Mouse (Mus musculus): ENCODE data around the gene Dcst2. TPM values are rescaled to one million over a fixed set of nuclear protein-coding genes. Genes with fewer than 3 reads are reported as not detected.

Gene Dcst2
- not detected in 2 replicates for polyA plus RNA-seq (2014; fragmentation: Nextera tagmentation; extraction: Ambion mirVana)

DNA sequence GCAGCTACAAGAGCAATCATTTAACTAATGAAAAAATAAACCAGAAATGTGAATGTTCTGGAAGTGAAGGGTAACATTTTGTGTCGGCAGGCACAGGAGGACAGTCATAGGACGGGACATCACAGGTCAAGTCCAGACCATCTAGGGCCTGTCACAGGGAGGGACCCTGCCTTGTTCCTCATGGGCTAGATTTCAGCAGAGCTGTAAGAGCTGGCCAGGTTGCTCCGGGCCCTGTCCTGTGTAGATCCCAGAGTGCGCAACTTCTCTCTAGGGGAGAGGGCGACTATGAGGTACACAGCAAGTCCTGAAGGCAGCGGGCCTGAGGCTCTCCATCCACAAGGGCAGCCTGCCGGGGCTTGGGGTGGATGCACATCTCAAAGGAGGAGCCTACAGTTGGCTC, at the start of gene Dcst2:
Dcst2 (plus strand) TSS at position 301 of the 400 bp plus-strand sequence.
- H3K9me3 ChIP-seq (ENCODE audit: control insufficient read depth, low read length), result no peaks in the 10 kb centered on the region
- 81% methylated on average over 6 of the region's 7 CpGs for WGBS
- H3K4me3 ChIP-seq (ENCODE audit: low read depth, low read length), result no peak within 1 kb of the TSS
- H3K36me3 ChIP-seq (ENCODE audit: control insufficient read depth, insufficient read depth, low read length), result no peaks in the 10 kb centered on the region
- no peak within 1 kb of the TSS for H3K9ac ChIP-seq (ENCODE audit: low read depth, low read length)
- no peaks in the 10 kb centered on the region for H3K27me3 ChIP-seq (replicated peaks; ENCODE audit: control insufficient read depth, insufficient read depth, low read length)
- H3K27ac ChIP-seq (replicated peaks; ENCODE audit: low read depth, low read length), result no peak within 1 kb of the TSS
- DNase-seq (ENCODE audit: low spot score), result no peak
- H3K4me2 ChIP-seq (ENCODE audit: low read depth, low read length), result no peak within 1 kb of the TSS
- no peak for ATAC-seq (ENCODE audit: low read depth)
- H3K4me1 ChIP-seq (ENCODE audit: control insufficient read depth, insufficient read depth, low read length), result no peaks in the 10 kb centered on the region

DNA sequence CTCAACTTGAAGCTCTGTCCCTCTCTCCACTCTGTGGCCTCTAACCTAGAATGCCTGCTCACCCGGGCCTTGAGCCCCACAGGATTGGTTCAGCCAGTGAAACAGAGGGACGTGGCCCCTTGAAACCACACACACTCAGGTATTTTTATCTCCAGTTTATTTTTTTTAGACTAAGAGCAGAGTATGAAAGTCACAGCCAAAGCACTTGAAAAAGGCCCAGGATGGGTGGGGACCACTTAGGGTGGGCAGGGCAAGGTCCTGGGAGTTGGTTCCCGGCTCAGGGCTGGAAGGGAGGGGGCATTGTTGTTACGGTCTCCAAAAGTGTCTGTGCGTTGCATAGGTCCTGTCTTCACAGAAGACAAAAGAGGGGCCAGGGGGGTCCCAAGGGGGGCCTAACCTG, 47.4 kb upstream of the Dcst2 start:
- H3K4me1 ChIP-seq (ENCODE audit: control insufficient read depth, insufficient read depth, low read length), result peaks cover 30% of the 10 kb centered on the region
- 61% methylated on average over 5 of the region's 5 CpGs for WGBS
- H3K36me3 ChIP-seq (ENCODE audit: control insufficient read depth, insufficient read depth, low read length), result no peaks in the 10 kb centered on the region
- ATAC-seq (ENCODE audit: low read depth), result no peak
- no peak for DNase-seq (ENCODE audit: low spot score)
- peaks cover 13% of the 10 kb centered on the region for H3K27me3 ChIP-seq (replicated peaks; ENCODE audit: control insufficient read depth, insufficient read depth, low read length)
- no peak overlapping the region for H3K4me3 ChIP-seq (ENCODE audit: low read depth, low read length)
- no peak overlapping the region for H3K27ac ChIP-seq (replicated peaks; ENCODE audit: low read depth, low read length)
- no peak overlapping the region for H3K9ac ChIP-seq (ENCODE audit: low read depth, low read length)
- no peaks in the 10 kb centered on the region for H3K9me3 ChIP-seq (ENCODE audit: control insufficient read depth, low read length)
- no peak overlapping the region for H3K4me2 ChIP-seq (ENCODE audit: low read depth, low read length)

DNA sequence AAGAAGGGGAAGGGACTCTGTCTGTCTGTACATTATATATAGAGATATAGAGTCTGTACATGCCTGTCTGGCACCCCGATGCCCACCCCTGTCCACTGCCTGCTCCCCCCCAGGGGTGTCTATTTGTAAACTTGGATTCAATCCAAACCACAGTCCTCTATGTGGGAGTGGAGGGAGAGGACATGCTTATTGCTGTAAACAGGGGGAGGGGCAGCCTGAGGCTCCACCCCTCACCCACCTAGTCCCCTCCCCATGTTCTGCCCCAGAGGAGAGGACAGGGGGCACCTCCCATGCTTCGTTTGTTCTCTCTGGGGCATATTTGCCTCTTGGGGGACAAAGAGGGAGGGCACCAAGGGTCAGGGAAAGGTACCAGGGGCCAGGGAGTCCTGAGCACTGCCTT, 47.0 kb upstream of the Dcst2 start:
- no peak overlapping the region for H3K27ac ChIP-seq (replicated peaks; ENCODE audit: low read depth, low read length)
- H3K4me3 ChIP-seq (ENCODE audit: low read depth, low read length), result no peak overlapping the region
- DNase-seq (ENCODE audit: low spot score) (no peak), ATAC-seq (ENCODE audit: low read depth) (no peak)
- H3K9ac ChIP-seq (ENCODE audit: low read depth, low read length), result 0 out of 2 replicates have a peak overlapping the region, but pooled peaks have one; percentile 50
- peaks cover 13% of the 10 kb centered on the region for H3K27me3 ChIP-seq (replicated peaks; ENCODE audit: control insufficient read depth, insufficient read depth, low read length)
- WGBS, result 100% methylated on average over 1 of the region's 2 CpGs
- peaks cover 34% of the 10 kb centered on the region for H3K4me1 ChIP-seq (ENCODE audit: control insufficient read depth, insufficient read depth, low read length)
- H3K4me2 ChIP-seq (ENCODE audit: low read depth, low read length), result peak overlapping the region; percentile 57; the same call in 1 of the 2 replicates
- H3K36me3 ChIP-seq (ENCODE audit: control insufficient read depth, insufficient read depth, low read length), result no peaks in the 10 kb centered on the region
- H3K9me3 ChIP-seq (ENCODE audit: control insufficient read depth, low read length), result no peaks in the 10 kb centered on the region

DNA sequence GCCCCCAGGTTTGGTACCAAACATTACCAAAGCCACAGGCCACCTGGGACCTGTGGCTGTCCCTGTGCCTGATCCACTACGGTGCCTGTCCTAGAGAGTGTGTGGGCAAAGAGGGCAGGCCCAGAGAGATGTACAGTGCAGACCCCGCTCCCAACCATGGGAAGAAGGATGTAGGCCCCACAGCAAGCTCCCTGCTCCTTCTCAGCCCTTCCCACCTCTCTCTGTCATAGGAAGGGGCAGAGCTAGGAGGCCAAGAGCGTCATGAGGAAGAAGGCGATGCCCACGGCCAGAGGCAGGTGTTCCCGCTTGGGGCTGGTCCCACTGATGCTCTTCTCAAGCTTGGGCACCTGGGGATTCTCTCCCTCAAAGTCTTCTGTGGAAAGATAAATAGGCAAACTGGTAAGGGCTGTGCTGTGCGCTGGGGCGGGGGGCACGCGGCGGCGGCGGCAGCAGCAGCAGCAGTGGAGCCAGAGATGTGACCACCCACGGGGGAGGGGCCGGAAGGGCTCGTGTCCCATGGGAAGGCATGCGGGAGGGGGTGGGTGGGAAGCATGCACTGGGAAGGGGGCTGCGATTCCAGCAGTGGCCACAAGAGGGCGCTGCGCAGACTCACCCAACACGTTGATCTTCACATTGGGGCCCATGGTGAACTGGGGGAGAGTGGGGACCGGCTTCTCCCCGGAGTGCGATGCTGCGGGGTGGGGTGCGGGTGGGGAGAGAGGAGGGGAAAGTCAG, 46.4 kb upstream of the Dcst2 start:
- 10% methylated on average over 12 of the region's 26 CpGs for WGBS
- ATAC-seq (ENCODE audit: low read depth), result no peak

DNA sequence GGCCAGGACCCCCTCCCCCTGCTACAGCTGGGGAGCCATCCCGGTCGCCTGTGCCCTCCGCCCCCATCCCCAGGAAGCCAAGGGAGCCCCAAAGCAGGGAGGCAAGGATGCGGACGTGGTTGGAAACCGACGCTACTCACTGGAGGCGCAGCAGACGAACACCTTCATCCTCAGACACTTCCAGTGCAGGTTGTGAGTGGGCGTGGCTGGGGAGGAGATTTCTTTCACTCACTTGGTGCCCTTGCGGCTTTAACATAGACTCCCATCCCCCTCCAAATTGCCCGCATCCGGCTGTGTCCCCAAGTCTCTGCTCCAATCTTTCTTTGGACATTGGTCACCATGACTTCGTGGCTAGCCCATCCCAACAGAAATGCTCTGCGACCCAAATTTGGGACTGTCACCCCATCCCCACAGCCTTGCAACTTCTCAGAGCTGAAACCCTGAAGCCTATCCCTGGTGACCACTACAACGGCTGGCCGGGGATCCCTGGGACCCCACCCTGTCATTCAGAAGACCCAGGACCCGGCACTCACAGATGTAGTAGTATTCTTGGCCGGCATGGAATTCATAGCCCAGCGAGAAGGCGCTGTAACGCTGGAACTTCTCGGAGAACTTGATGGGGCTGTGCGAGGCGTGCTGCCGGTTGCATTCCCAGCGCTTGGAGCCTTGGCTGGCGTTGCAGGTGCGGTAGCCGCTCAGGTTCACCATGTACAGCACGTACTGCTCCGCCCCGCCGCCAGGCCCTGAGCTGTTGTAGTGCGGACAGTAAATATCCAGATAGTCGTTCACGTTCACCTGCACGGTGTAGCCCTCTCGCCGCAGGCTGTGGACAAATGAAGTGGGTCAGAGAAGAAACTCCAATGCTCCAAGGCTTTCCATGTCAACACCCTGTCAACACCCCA, 45.6 kb upstream of the Dcst2 start:
- no peak overlapping the region for H3K9ac ChIP-seq (ENCODE audit: low read depth, low read length)
- peak overlapping the region; percentile 57 for H3K4me2 ChIP-seq (ENCODE audit: low read depth, low read length)
- H3K27ac ChIP-seq (replicated peaks; ENCODE audit: low read depth, low read length), result no peak overlapping the region
- ATAC-seq (ENCODE audit: low read depth) (no peak), DNase-seq (ENCODE audit: low spot score) (no peak)
- no peaks in the 10 kb centered on the region for H3K36me3 ChIP-seq (ENCODE audit: control insufficient read depth, insufficient read depth, low read length)
- H3K4me3 ChIP-seq (ENCODE audit: low read depth, low read length), result peak overlapping the region; percentile 27
- WGBS, result 8% methylated on average over 29 of the region's 40 CpGs
- peaks cover 24% of the 10 kb centered on the region for H3K27me3 ChIP-seq (replicated peaks; ENCODE audit: control insufficient read depth, insufficient read depth, low read length)
- no peaks in the 10 kb centered on the region for H3K9me3 ChIP-seq (ENCODE audit: control insufficient read depth, low read length)
- H3K4me1 ChIP-seq (ENCODE audit: control insufficient read depth, insufficient read depth, low read length), result peaks cover 46% of the 10 kb centered on the region

More for the DNA sequence above, 46.4 kb upstream of the Dcst2 start:
- peak; percentile 79 for DNase-seq (ENCODE audit: low spot score)
- peaks cover 40% of the 10 kb centered on the region for H3K4me1 ChIP-seq (ENCODE audit: control insufficient read depth, insufficient read depth, low read length)
- H3K4me2 ChIP-seq (ENCODE audit: low read depth, low read length), result peak overlapping the region; percentile 57
- no peak overlapping the region for H3K27ac ChIP-seq (replicated peaks; ENCODE audit: low read depth, low read length)
- H3K36me3 ChIP-seq (ENCODE audit: control insufficient read depth, insufficient read depth, low read length), result no peaks in the 10 kb centered on the region
- H3K9ac ChIP-seq (ENCODE audit: low read depth, low read length), result peak overlapping the region; percentile 50
- no peaks in the 10 kb centered on the region for H3K9me3 ChIP-seq (ENCODE audit: control insufficient read depth, low read length)
- peak overlapping the region; percentile 27 for H3K4me3 ChIP-seq (ENCODE audit: low read depth, low read length)
- peaks cover 17% of the 10 kb centered on the region for H3K27me3 ChIP-seq (replicated peaks; ENCODE audit: control insufficient read depth, insufficient read depth, low read length)

DNA sequence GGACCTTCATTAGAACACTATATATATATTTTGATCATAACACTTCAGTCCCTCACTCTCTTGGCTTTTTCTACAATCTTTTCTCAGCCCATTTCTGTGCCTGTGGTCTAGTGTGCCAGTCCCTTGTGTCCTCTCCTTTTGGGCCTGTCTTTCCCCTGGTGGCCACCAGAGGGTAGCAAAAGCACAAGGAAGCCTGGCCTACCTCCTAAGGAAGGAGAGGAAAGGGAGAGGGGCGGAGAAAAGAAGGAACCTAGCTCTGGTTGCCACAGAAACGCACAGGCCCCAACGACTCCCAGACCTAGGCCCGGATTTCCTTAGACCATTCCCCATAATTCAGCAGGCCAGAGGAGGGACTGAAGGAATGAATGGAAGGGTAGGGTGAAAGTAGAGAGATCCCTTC, 44.9 kb upstream of the Dcst2 start:
- H3K4me3 ChIP-seq (ENCODE audit: low read depth, low read length), result no peak overlapping the region
- ATAC-seq (ENCODE audit: low read depth), result peak; percentile 45
- no peak overlapping the region for H3K27ac ChIP-seq (replicated peaks; ENCODE audit: low read depth, low read length)
- peak; percentile 94 for DNase-seq (ENCODE audit: low spot score)
- H3K9me3 ChIP-seq (ENCODE audit: control insufficient read depth, low read length), result no peaks in the 10 kb centered on the region
- H3K4me2 ChIP-seq (ENCODE audit: low read depth, low read length), result peak overlapping the region; percentile 57; the same call in 1 of the 2 replicates
- H3K36me3 ChIP-seq (ENCODE audit: control insufficient read depth, insufficient read depth, low read length), result no peaks in the 10 kb centered on the region
- H3K9ac ChIP-seq (ENCODE audit: low read depth, low read length), result no peak overlapping the region
- H3K27me3 ChIP-seq (replicated peaks; ENCODE audit: control insufficient read depth, insufficient read depth, low read length), result peaks cover 31% of the 10 kb centered on the region
- WGBS, result 6% methylated on average over 4 of the region's 4 CpGs
- H3K4me1 ChIP-seq (ENCODE audit: control insufficient read depth, insufficient read depth, low read length), result peaks cover 51% of the 10 kb centered on the region

DNA sequence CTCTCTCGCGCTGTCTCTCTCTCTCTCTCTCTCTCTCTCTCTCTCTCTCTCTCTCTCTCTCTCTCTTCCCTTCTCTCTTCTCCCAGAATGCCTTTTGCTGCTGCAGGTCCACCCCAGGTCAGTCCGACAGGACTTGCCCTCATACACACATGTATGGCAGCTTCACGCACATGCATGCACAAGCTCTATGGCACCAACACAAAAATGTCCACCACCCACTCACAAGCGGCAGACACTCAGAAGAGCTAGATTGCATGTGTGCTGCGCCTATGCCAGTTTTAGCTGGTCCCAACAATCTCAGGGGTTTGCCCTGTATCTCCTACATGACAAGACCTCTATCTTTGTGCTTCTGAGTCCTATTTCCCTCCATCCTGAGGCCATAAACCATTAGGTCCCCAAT, 44.5 kb upstream of the Dcst2 start:
- ATAC-seq (ENCODE audit: low read depth) (no peak), DNase-seq (ENCODE audit: low spot score) (no peak)
- Histone ChIP-seq H3K36me3 (ENCODE audit: control insufficient read depth, insufficient read depth, low read length) (no peaks in the 10 kb centered on the region), H3K9ac (ENCODE audit: low read depth, low read length) (no peak overlapping the region), H3K4me1 (ENCODE audit: control insufficient read depth, insufficient read depth, low read length) (peaks cover 55% of the 10 kb centered on the region), H3K4me2 (ENCODE audit: low read depth, low read length) (peak overlapping the region; percentile 57; the same call in 1 of the 2 replicates), H3K27ac (replicated peaks; ENCODE audit: low read depth, low read length) (no peak overlapping the region), H3K27me3 (replicated peaks; ENCODE audit: control insufficient read depth, insufficient read depth, low read length) (peaks cover 31% of the 10 kb centered on the region), H3K4me3 (ENCODE audit: low read depth, low read length) (no peak overlapping the region), H3K9me3 (ENCODE audit: control insufficient read depth, low read length) (no peaks in the 10 kb centered on the region)
- 58% methylated on average over 6 of the region's 6 CpGs for WGBS

DNA sequence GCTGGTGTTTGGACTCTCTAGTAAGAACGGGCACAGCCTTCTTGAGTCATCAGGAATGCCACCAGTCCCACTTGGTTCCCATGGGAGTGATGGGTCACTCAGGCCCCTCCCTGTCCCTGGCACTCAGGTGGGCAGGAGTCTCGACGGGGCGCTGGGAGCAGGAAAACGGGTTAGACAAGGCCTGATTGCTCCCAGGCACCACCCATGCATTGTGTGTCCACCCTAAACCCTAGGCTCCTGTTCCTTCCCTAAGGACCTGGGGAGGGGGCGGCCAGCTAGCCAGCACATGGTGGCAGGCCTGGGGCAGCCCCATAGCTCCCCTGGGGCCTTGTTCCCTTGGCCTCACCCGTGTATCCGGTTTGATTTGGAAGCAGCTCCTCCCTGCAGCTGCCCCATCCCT, 43.5 kb upstream of the Dcst2 start:
- no peak for ATAC-seq (ENCODE audit: low read depth)
- Histone ChIP-seq H3K9me3 (ENCODE audit: control insufficient read depth, low read length) (no peaks in the 10 kb centered on the region), H3K4me1 (ENCODE audit: control insufficient read depth, insufficient read depth, low read length) (peaks cover 57% of the 10 kb centered on the region), H3K9ac (ENCODE audit: low read depth, low read length) (no peak overlapping the region), H3K4me2 (ENCODE audit: low read depth, low read length) (no peak overlapping the region), H3K36me3 (ENCODE audit: control insufficient read depth, insufficient read depth, low read length) (no peaks in the 10 kb centered on the region), H3K27ac (replicated peaks; ENCODE audit: low read depth, low read length) (no peak overlapping the region), H3K4me3 (ENCODE audit: low read depth, low read length) (no peak overlapping the region), H3K27me3 (replicated peaks; ENCODE audit: control insufficient read depth, insufficient read depth, low read length) (peaks cover 31% of the 10 kb centered on the region)
- DNase-seq (ENCODE audit: low spot score), result no peak
- 52% methylated on average over 5 of the region's 8 CpGs for WGBS

All from embryonic facial prominence, embryonic 14.5 days (tissue).